Mouse (Mus musculus): ENCODE measurements at regions not wholly inside any gene's neighbourhood (a gene's known extent, or its start where the extent isn't known, plus 50 kb on each side); places are given as distances from the start of the nearest gene placed in this dataset.

DNA sequence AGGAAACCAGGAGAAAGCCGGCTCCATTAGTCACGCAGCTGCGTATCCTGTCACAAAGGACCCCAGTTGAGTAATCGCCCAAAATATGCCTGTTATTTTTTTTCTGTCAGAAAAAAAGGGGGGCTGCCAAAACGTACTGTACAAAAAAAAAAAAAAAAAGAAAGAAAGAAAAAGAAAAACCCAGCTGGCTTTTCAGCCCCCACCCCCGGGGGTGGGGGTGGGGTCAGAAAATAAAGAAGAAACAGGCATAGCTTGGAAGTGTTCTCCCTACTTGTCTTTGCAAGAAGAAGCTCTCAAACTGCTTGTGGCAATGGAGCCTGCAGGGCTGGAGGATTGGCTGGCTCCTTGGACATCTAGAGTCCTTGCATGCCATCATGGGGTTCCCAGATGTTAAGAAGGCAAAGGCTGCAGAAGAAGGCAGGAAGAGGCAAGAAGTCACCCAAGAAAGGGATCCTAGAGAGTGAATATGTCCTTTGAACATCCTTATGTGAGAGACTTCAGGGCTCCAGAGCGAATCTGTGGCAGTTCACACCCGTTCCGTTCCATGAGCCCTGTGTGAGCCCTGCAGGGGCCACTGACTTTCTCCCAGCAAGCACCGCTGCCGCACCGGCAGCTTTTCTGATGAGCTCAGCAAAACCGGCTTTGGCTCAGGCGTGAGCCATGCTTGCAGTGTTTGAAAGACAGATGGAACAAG is 98.8 kb downstream of the Zfp36l1 start:
- 2% methylated on average over 14 of the region's 14 CpGs for WGBS
- Histone ChIP-seq H3K27ac (ENCODE audit: control insufficient read depth, insufficient read depth, low read depth, low read length, poor library complexity) (peak overlapping the region; percentile 3; the same call in 1 of the 2 replicates), H3K4me3 (replicated peaks; ENCODE audit: control insufficient read depth, low read depth, low read length) (peak overlapping the region; percentile 18), H3K4me1 (ENCODE audit: control insufficient read depth, insufficient read depth, low read length) (peaks cover 1% of the 10 kb centered on the region)
- TF ChIP-seq POLR2A (IDR thresholded peaks at IDR 0.05; ENCODE audit: borderline replicate concordance, control insufficient read depth, low read depth, low read length) (peak; percentile 19; the same call in 1 of the 2 replicates), CTCF (IDR thresholded peaks at IDR 0.05; ENCODE audit: control insufficient read depth, insufficient read depth, low read length) (no peak)

DNA sequence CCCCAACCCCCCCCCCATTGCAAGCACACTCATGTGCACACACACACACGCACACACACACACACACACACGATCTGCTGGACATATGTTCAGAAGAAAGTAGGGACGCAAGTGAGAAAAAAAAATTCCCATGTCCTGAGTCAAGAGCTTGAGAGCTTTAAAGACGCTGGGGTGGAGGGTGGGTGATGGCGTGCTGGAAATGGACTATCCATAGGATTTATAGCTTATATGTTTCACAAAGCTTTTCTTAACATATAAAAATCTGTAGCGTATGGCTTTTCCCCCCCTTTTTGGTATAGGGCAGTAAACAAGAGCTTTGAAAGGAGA is 99.3 kb downstream of the Zfp36l1 start:
- no peak overlapping the region for H3K27ac ChIP-seq (ENCODE audit: control insufficient read depth, insufficient read depth, low read depth, low read length, poor library complexity)
- TF ChIP-seq CTCF (IDR thresholded peaks at IDR 0.05; ENCODE audit: control insufficient read depth, insufficient read depth, low read length) (no peak), POLR2A (IDR thresholded peaks at IDR 0.05; ENCODE audit: borderline replicate concordance, control insufficient read depth, low read depth, low read length) (no peak)
- H3K4me1 ChIP-seq (ENCODE audit: control insufficient read depth, insufficient read depth, low read length), result peaks cover 1% of the 10 kb centered on the region
- 35% methylated on average over 6 of the region's 6 CpGs for WGBS
- H3K4me3 ChIP-seq (replicated peaks; ENCODE audit: control insufficient read depth, low read depth, low read length), result no peak overlapping the region

DNA sequence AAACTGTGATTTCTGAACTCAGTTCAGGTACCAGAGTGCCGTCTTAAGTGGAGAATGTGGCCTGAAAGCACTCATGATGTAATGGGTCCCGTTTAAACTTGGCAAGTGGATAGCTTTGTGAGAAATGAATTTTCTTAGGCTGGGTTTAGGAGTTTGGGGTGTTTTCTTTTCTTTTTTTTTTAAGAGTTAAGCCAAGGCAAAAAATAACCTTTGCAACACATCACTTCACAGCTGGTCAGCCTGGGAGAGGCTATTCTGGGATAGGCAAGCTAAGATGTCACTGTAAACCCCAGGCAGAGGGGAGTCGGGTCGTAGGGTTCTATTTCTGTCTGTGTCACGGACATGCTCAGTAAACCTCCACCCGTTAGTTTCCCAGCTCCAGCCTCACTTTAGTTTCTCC is 100.9 kb downstream of the Zfp36l1 start:
- Histone ChIP-seq H3K4me1 (ENCODE audit: control insufficient read depth, insufficient read depth, low read length) (peaks cover 1% of the 10 kb centered on the region), H3K4me3 (replicated peaks; ENCODE audit: control insufficient read depth, low read depth, low read length) (no peak overlapping the region), H3K27ac (ENCODE audit: control insufficient read depth, insufficient read depth, low read depth, low read length, poor library complexity) (no peak overlapping the region)
- WGBS, result 77% methylated on average over 6 of the region's 6 CpGs
- TF ChIP-seq POLR2A (IDR thresholded peaks at IDR 0.05; ENCODE audit: borderline replicate concordance, control insufficient read depth, low read depth, low read length), result no peak
- TF ChIP-seq CTCF (IDR thresholded peaks at IDR 0.05; ENCODE audit: control insufficient read depth, insufficient read depth, low read length), result no peak

DNA sequence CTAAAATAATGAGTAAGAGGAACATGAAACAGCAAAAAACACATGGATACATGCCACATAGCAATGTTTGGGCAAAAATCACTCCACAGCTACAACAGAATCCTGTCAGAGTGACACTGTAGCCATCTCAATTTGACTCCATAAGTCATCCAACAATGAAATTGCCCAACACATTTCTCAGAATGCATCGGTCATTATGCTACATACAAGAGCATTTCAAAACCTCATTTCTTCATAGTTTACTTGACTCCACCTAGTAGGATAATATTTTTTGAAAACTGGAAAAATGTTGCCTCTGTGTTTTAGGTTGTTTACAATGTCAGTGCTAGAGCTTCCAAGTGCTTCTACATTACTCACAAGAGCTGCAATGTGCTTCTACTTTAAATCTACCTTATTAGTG is 101.9 kb downstream of the Zfp36l1 start:
- TF ChIP-seq POLR2A (IDR thresholded peaks at IDR 0.05; ENCODE audit: borderline replicate concordance, control insufficient read depth, low read depth, low read length) (no peak), CTCF (IDR thresholded peaks at IDR 0.05; ENCODE audit: control insufficient read depth, insufficient read depth, low read length) (no peak)
- peaks cover 1% of the 10 kb centered on the region for H3K4me1 ChIP-seq (ENCODE audit: control insufficient read depth, insufficient read depth, low read length)
- H3K4me3 ChIP-seq (replicated peaks; ENCODE audit: control insufficient read depth, low read depth, low read length), result no peak overlapping the region
- WGBS, result 44% methylated on average over 1 of the region's 1 CpGs
- H3K27ac ChIP-seq (ENCODE audit: control insufficient read depth, insufficient read depth, low read depth, low read length, poor library complexity), result no peak overlapping the region

DNA sequence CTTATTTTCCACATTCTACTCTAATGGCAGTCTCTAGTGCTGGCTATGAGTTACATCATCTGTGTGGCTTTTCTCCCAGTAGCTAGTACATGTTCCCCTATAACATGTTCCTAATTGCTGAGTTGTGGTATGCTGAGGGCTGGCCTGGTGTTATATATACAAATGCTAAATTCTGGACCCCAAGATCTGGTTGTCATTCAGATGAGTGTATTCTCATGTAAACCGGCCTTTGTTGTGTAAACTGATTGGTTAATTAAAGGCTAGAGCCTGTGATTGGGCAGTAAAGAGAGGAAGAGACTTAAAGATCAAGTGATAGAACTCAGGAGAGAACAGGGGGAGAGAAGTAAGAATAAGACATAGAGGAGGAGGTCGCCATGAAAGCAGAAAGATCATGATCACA is 102.6 kb downstream of the Zfp36l1 start:
- 47% methylated on average over 2 of the region's 2 CpGs for WGBS
- H3K4me3 ChIP-seq (replicated peaks; ENCODE audit: control insufficient read depth, low read depth, low read length), result no peak overlapping the region
- H3K27ac ChIP-seq (ENCODE audit: control insufficient read depth, insufficient read depth, low read depth, low read length, poor library complexity), result no peak overlapping the region
- no peaks in the 10 kb centered on the region; the same call in 1 of the 2 replicates for H3K4me1 ChIP-seq (ENCODE audit: control insufficient read depth, insufficient read depth, low read length)
- TF ChIP-seq POLR2A (IDR thresholded peaks at IDR 0.05; ENCODE audit: borderline replicate concordance, control insufficient read depth, low read depth, low read length) (no peak), CTCF (IDR thresholded peaks at IDR 0.05; ENCODE audit: control insufficient read depth, insufficient read depth, low read length) (no peak)

DNA sequence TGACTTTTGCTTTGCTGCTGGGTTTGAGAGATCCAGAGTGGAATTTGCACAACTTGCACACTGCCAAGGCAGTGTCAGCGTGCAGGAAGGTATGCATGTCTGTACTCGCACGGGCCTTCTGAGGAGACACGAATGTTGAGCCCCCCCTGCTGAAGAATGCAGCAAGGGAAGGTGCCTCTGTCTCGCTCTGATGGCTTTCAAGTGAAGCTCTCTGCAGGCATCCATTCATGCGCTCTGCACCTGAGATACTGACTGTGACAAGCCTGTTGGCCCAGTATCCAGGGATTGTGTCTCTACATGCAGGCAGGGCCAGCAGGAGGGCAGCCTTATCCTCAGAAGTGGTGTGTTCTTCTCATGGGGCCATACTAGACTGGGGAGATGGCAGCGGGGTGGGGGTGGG is 105.0 kb downstream of the Zfp36l1 start:
- no peak for TF ChIP-seq CTCF (IDR thresholded peaks at IDR 0.05; ENCODE audit: control insufficient read depth, insufficient read depth, low read length)
- no peak for TF ChIP-seq POLR2A (IDR thresholded peaks at IDR 0.05; ENCODE audit: borderline replicate concordance, control insufficient read depth, low read depth, low read length)
- Histone ChIP-seq H3K27ac (ENCODE audit: control insufficient read depth, insufficient read depth, low read depth, low read length, poor library complexity) (no peak overlapping the region), H3K4me1 (ENCODE audit: control insufficient read depth, insufficient read depth, low read length) (no peaks in the 10 kb centered on the region; the same call in 1 of the 2 replicates), H3K4me3 (replicated peaks; ENCODE audit: control insufficient read depth, low read depth, low read length) (no peak overlapping the region)
- WGBS, result 86% methylated on average over 7 of the region's 7 CpGs

DNA sequence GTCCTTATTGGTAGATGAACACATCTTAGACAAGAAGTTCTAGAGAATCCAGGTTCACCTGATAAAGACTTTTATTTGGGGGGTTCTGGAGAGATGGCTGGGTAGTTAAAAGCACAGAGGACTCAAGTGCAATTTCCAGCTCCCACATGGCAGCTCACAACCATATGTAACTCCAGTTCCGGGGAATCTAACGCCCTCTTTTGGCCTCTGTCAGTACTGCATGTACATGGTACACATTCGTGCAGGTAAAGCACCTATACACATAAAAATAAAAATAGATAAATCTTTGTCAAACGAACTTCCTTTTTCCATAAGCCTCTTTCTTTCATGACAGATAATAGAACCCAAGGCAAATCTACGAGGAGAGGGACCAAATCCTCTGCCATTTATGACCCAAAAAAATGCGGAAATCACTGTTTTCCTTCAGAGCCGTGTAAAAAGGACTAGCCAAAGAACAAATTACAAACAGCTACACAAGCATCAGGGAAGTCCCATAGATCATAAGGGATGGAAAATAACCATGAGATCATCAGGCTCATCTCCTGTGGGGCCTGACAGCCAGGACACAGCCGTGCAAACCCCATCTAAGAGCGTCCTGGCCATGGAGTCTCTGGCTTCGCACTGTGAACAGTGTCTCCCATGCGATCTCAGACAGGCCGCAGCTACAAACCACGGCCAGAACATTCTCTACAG is 107.4 kb downstream of the Zfp36l1 start:
- TF ChIP-seq CTCF (IDR thresholded peaks at IDR 0.05; ENCODE audit: control insufficient read depth, insufficient read depth, low read length) (no peak), POLR2A (IDR thresholded peaks at IDR 0.05; ENCODE audit: borderline replicate concordance, control insufficient read depth, low read depth, low read length) (no peak)
- Histone ChIP-seq H3K4me3 (replicated peaks; ENCODE audit: control insufficient read depth, low read depth, low read length) (no peak overlapping the region), H3K4me1 (ENCODE audit: control insufficient read depth, insufficient read depth, low read length) (peaks cover 2% of the 10 kb centered on the region; the same call in 1 of the 2 replicates), H3K27ac (ENCODE audit: control insufficient read depth, insufficient read depth, low read depth, low read length, poor library complexity) (no peak overlapping the region)
- WGBS, result 82% methylated on average over 13 of the region's 13 CpGs

DNA sequence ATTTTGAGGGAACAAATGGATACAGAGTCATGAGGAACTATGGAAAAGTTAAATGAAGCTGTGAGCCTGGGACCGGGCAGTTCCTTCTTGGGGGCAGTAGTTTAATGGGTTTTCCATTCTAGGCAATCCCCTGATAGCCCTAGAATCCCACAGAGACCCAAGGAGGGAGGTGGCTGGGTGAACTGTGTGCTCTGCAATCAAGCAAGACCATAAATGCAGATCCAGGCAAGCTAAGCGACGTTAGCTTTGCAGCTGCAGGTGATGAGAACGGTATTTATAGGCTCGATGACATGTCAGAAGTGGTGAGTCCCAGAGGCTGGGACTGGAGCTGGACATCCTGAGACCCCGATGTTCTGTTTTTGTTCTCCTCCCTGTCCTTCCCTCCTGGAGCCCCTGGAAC is 108.2 kb downstream of the Zfp36l1 start:
- Histone ChIP-seq H3K27ac (ENCODE audit: control insufficient read depth, insufficient read depth, low read depth, low read length, poor library complexity) (no peak overlapping the region), H3K4me3 (replicated peaks; ENCODE audit: control insufficient read depth, low read depth, low read length) (no peak overlapping the region), H3K4me1 (ENCODE audit: control insufficient read depth, insufficient read depth, low read length) (peaks cover 2% of the 10 kb centered on the region; the same call in 1 of the 2 replicates)
- no peak for TF ChIP-seq POLR2A (IDR thresholded peaks at IDR 0.05; ENCODE audit: borderline replicate concordance, control insufficient read depth, low read depth, low read length)
- TF ChIP-seq CTCF (IDR thresholded peaks at IDR 0.05; ENCODE audit: control insufficient read depth, insufficient read depth, low read length), result no peak
- 75% methylated on average over 6 of the region's 6 CpGs for WGBS

Data from bone marrow, adult 2 months (tissue).